Mouse (Mus musculus) heart, postnatal 25 days (tissue): ENCODE data around the gene 6430548M08Rik. TPM values are rescaled to one million over a fixed set of nuclear protein-coding genes. Genes with fewer than 3 reads are reported as not detected.

Experiments
- DNase-seq: peaks from one replicate; pipeline ENCODE4 v3.0.0; 2022; ENCODE audit warnings: low spot score
- intact Hi-C: fragments of 180-260 bp; cut with DNase I; formaldehyde crosslinking; loops from one replicate; pipeline ENCODE4 v1.15.1; 2025
- total RNA-seq, 2 experiments: library from RNA; stranded (reverse); gene quantifications; 2 replicates each; pipeline ENCODE4 v1.2.3; 2021

6430548M08Rik gene
- total RNA-seq, 2 experiments from 2014 or later = 11.5 to 16.7 TPM

- peak; percentile 79 for DNase-seq
- intact Hi-C loops = no loop called here
These were observed 12.6 kb upstream of the 6430548M08Rik start, which contains the start of gene Zdhhc7 for GRCm38 (mm10) chr8:120101068-120101972. Gene Zdhhc7, minus strand, starts transcription at chr8:120101482.

- intact Hi-C loops = no loop called here
- DNase-seq = no peak
These were observed 10.0 kb upstream of the 6430548M08Rik start for GRCm38 (mm10) chr8:120103916-120104315.

- DNase-seq = peak; percentile 80
- intact Hi-C loops = no loop called here
These were observed 9.2 kb upstream of the 6430548M08Rik start for GRCm38 (mm10) chr8:120104721-120105272.

- peak; percentile 33 for DNase-seq
- intact Hi-C loops = no loop called here
These were observed 4.8 kb upstream of the 6430548M08Rik start for GRCm38 (mm10) chr8:120109149-120109548.

GRCm38 (mm10) chr8:120110966-120111365 lies 3.0 kb upstream of the 6430548M08Rik start:
- no peak for DNase-seq

GRCm38 (mm10) chr8:120111382-120111781 lies 2.6 kb upstream of the 6430548M08Rik start:
- intact Hi-C loops = no loop called here
- no peak for DNase-seq

More at GRCm38 (mm10) chr8:120110966-120111365, 3.0 kb upstream of the 6430548M08Rik start:
- intact Hi-C loops = no loop called here

GRCm38 (mm10) chr8:120112535-120112934 lies 1.4 kb upstream of the 6430548M08Rik start:
- no peak for DNase-seq
- intact Hi-C loops = no loop called here

GRCm38 (mm10) chr8:120113306-120113705 lies 646 bp upstream of the 6430548M08Rik start:
- intact Hi-C loops = no loop called here
- DNase-seq = no peak

- DNase-seq = no peak
- intact Hi-C loops = no loop called here
These were observed 426 bp downstream of the 6430548M08Rik start for GRCm38 (mm10) chr8:120114315-120114841.

- intact Hi-C loops = no loop called here
- no peak for DNase-seq
These were observed 2.6 kb downstream of the 6430548M08Rik start for GRCm38 (mm10) chr8:120116600-120116999.

GRCm38 (mm10) chr8:120118162-120118561 lies 4.2 kb downstream of the 6430548M08Rik start:
- intact Hi-C loops = no loop called here
- no peak for DNase-seq

GRCm38 (mm10) chr8:120118847-120119246 lies 4.9 kb downstream of the 6430548M08Rik start:
- no peak for DNase-seq
- intact Hi-C loops = no loop called here

GRCm38 (mm10) chr8:120119429-120119828 lies 5.5 kb downstream of the 6430548M08Rik start:
- no peak for DNase-seq
- intact Hi-C loops = no loop called here

- intact Hi-C loops = no loop called here
- DNase-seq = no peak
These were observed 6.0 kb downstream of the 6430548M08Rik start for GRCm38 (mm10) chr8:120119931-120120330.

- no peak for DNase-seq
- intact Hi-C loops = no loop called here
These were observed 7.0 kb downstream of the 6430548M08Rik start for GRCm38 (mm10) chr8:120120951-120121350.

- no peak for DNase-seq
- intact Hi-C loops = no loop called here
These were observed 10.3 kb downstream of the 6430548M08Rik start for GRCm38 (mm10) chr8:120124261-120124660.

- DNase-seq = no peak
- intact Hi-C loops = no loop called here
These were observed 11.0 kb downstream of the 6430548M08Rik start for GRCm38 (mm10) chr8:120124836-120125389.

GRCm38 (mm10) chr8:120126357-120127161 lies 12.6 kb downstream of the 6430548M08Rik start:
- intact Hi-C loops = no loop called here
- no peak for DNase-seq

GRCm38 (mm10) chr8:120129547-120129946 lies 15.6 kb downstream of the 6430548M08Rik start:
- intact Hi-C loops = no loop called here
- no peak for DNase-seq

GRCm38 (mm10) chr8:120131158-120131557 lies 17.2 kb downstream of the 6430548M08Rik start:
- intact Hi-C loops = no loop called here
- DNase-seq = no peak
